Mouse (Mus musculus) urinary bladder, postnatal 36 days (tissue): Measurements from ENCODE around the gene Tsc22d1.

ENCODE experiments used
- DNase-seq, 2 experiments: peaks; one replicate each; pipeline ENCODE4 v3.0.0; 2022; ENCODE audit warnings: low spot score in 2 of 2, mixed read lengths in 1 of 2

Tsc22d1 gene

DNA sequence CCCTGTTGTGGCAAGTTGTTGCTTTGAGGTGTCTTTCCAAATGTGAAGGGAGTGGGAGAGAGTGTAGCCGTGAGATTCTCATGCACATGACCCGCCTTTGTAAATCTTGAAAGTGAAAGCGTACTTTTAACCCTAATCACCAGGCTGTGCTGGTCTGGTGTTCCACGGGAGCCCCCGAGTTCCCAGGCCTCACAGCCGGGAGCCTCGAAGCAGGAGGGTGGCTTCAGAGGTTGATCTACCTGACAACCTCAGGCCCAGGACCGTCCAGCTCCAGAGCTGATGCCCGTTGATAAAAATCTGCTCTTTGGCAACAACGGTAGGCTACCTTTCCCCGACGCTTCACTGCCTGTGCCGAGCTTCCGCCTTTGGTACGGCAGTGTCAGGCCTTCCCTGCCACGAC, 72.8 kb downstream of the Tsc22d1 start:
- no peak for DNase-seq

DNA sequence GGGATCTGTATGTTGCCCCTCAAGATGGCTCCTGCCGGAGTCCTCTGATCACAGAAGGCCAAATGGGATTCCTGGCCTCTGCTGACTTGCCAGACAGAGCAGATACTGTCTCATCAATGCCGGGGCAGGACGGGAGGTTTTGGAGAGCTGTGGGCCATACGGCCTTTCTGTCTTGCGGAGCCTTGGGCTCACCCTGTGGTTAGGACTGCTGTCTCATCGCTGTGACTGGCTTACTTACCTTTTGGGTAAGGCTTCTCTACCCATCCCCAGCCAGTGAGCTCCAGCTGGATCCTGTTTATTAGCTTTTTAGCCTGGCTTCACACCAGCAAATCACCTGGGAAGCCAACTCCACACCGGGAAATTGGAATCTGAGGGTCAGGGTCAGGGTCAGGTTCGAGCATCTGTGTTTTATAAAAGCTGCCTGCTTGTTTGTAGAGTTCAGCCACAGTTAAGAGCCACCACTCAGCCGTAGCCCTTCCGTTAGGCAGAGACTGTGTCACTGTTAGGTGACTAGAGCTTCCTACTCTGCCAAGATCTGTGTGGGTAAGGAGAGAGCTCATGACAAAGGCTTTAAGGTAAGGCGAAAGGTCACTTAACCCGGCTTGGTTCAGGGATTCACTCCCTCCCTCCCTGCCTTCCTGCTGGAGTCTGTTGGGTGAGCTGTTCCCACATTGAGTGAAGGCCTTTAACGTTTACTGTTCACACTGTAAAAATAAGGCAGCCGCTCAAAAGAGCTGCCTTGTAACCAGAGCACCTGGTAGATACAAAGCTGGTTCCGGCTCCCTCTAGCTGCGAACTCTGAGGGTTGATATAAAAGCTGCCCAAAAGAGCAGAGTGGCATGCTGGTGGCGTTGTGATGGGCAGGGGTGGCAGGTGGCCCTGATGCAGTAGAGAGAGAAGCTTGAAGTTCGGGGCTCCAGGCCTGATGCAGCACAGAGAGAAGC, 73.6 kb downstream of the Tsc22d1 start:
- no peak for DNase-seq

DNA sequence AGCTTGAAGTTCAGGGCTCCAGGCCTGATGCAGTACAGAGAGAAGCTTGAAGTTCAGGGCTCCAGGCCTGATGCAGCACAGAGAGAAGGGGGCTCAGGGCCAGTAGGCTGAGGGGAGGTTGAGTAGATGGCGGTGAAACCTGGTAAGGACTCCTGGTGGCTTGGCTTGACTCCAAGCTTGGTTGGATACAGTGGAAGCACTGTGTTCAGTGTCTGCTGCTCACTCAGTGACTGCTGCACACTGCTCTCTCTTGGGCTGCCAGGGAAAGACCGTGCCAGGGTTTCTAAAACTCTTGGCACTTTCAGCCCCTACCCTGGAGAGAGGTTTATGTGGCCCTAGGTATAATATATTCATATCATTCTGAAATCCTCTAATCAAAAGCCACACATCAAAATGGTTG, 74.4 kb downstream of the Tsc22d1 start:
- no peak for DNase-seq

DNA sequence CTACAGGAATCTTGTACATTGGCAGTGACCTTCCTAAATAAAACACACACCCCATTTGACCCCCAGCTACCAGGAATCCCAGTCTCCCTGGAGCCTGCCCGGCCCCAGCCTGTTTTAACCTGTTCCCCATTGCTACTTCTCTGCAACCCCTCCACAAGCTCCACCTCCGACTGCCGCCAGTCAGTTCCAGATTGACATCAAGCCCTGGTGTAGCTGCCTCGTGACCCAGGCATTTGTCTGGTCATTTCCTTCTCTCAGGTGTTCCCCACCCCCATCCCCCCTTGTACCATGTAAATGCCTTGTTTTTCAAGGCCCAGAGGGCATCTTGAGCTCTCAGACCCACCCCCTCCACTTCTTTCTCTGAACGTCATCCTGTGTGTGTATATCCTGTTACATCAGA, 80.3 kb downstream of the Tsc22d1 start:
- no peak for DNase-seq

DNA sequence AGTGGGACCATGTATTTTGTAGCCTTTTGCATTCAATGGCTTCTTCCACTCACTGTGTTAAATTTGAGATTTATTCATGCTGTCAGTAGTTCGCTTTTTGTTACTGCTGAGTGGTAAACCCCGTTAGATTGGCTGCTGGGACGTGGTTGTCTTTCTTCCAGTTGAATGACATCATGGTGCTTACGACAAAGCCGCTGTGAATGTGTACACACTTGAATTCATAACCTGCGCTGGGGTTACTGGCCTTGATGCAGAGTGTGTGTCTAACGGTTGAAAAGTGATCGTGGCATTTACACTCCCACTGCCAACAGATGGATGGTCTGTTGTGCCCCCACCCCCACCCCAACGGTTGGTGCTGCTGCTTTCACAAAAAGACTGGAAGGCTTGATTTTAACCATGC, 82.4 kb downstream of the Tsc22d1 start:
- no peak for DNase-seq

DNA sequence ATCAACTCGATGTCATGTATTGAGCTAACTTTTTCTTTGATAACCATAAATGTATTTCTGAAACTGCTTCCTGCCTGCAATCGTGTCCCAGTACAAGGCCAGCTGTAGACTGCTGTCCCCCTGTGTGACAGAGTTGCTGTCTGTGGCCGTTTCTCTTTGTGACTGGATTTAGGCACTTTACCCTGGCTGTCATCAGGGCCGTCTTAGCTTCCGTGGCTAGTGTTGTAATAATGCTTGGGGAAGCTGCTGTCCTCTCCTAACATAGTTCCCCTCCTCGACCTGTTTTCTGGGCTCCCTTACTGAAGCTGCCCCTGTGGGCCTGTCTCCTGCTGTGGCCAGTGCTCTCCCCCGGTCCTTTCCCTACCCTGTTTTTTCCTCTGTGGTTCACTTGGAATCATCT, 83.4 kb downstream of the Tsc22d1 start:
- DNase-seq: no peak

DNA sequence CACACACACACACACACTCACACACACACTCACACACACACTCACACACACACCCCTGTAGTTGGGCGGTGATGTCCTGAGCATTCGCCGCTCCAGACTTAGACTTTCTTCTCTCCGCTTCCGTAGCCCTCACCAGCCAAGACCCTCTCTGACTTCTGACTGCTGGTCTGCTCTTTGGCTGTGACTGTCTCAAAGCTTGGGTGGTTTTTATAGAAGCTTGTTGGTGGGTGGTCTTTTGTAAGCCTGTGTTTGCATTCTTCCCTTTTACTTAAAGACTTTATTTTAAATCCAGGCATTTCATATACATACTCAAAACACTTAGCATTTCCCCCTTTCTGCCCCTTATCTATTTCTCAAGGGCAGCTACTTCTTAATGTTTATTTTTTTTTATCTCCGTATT, 84.7 kb downstream of the Tsc22d1 start:
- DNase-seq: no peak

DNA sequence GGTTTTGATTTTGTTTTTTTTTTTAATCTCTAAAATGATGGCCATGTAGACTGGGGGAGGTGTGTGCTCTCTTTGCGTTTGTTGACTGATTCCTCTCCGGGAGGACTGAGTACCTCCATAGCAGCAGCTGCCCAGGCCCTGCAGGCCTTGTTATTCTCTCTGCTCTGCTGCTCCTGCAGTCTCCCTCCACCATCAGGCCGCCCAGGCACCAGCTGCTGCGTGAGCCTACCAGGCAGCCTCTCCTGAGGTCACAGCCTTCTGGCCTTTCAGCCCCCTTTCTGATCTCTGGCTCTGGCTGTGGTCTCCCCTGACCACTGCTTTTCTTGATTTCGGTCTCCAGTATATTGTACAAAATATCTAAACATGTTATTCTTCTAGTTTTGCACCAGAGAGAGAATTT, 85.3 kb downstream of the Tsc22d1 start:
- no peak for DNase-seq

DNA sequence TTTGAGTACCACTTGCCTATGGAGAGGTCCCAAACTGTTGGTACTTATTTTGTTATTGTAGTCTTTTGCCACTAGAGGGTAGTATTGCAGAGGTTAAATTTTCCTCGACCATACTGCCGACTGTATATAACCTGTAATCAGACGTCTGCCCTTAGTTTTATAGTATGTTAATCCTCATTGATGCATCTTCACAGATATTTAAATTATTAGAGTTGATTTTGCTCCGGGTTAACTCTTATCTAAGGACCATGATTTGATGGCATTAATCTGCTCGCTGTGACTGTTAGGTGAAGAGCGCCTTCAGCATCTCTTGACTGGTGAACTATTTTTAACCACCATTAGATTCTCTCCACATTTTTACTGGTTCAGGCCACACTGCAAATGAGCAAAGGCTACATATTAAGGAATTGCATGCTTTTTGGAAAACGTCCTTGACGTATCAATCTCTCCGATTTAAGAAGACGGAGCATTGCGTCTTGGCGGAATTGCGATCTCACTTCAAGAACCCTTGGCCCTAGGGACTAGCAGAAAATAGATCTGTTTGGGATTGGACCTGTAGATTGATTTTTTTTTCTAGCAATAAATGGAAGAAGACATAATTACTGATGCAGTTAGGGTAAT, 88.6 kb downstream of the Tsc22d1 start:
- no peak for DNase-seq

DNA sequence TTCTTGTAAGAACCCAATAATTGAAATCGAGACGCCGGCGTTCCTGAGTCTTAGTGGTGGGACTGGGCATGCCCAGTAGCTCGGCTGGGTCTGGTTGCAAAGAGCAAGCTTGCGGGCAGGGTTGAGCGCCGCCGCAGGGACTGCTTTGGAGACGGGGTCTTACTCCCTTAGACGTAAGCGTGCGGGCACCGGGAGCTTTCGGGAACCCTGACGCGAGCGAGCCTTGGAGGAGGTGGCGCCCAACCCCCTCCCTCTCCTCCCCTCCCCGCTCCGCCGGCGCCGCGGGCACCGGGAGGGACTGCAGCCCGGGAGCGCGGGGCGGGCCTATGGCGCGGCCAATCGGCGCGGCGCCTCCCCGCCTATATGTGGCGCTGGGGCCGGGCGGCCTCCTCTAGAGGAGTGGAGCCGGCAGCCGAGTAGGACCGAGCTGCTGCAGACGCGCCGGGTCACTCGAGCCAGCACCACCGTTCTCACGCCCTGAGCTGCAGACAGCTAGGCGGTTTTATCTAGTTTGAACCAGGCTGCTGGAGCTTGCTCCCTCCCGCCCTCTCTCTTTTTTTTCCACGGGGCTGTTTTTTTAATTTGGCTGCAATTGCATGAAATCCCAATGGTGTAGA, 89.5 kb downstream of the Tsc22d1 start:
- peak; percentile 93 to 94 for DNase-seq

DNA sequence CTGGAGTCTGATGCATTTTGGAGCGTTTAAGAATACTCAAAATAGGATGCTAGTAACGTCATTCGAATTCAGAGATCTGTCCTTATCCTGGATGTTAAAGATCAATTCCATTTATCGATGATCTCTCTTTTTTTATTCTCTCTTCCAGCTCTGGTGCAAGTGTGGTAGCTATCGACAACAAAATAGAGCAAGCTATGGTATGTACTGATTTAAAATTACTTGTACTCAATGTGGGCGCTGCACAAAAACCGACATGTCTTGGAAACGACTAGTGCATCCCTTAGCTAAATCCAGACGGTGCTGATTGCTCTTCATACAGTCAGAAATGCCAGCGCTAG, 90.3 kb downstream of the Tsc22d1 start:
- DNase-seq: no peak

DNA sequence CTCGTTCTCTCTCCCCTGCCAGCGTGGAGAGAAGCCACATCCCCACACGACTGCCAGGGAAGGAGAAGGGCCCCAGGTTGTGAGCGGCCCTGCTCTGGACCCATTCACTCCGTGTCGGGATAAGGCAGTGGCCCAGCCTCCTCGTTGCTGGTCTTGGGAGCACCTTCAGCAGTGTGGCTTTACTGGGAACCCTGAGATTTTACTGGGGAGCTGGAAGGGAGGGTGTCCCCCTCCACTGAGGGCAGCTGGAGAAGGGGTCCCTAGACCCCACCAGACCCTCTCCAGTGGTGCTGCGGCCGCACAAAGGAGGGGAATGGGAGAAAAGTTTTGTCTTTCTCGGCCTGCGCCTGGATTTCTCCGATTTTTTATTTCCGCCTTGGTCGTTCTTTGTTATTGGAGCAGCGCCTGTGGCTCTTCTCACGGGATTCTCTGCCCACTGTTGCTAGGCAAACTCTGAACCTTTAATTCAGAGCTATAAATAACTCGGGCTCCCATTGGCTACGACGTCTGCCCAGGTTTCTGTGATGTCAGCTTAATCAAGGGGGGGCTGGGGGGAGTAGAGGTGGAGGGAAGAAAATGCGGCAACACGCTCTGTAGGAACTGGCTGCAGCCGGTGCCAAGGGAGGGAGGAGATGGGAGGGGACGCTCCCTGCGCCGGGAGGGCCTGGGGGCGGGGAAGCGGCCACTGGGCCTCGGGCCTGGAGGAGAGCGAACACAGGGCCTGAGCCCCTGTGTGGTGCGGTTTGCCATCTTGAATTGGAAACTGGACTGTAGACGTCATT, 90.9 kb downstream of the Tsc22d1 start:
- peak; percentile 76 to 88 for DNase-seq

DNA sequence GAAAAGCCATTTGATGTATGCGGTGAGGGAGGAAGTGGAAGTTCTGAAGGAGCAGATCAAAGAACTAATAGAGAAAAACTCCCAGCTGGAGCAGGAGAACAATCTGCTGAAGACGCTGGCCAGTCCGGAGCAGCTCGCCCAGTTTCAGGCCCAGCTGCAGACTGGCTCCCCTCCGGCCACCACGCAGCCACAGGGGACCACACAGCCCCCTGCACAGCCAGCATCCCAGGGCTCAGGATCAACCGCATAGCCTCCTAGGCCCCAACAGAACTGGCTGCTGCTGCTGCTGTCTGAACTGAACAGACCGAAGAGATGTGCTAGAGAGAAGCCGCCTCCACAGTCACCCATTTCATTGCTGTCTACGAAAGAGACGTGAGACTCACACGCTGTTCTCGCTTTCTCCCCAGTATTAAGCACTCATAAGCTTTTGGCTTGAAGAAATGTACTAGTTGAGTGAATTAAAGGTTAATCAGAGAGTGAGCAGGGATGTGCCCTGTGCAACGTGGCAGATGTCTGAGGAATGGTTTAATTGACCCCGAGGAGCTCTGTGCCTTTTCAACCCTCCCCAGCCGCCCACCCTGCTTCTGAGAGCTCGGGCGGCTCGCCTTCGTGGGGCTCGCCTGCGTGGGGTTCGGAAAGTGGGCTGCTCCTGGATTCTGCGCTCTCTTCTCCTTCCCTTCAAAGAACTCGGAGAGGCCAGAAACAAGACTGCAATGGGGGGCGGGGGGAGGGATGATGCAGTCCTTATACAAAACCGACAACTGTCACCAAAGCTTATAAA, 91.9 kb downstream of the Tsc22d1 start:
- no peak for DNase-seq

DNA sequence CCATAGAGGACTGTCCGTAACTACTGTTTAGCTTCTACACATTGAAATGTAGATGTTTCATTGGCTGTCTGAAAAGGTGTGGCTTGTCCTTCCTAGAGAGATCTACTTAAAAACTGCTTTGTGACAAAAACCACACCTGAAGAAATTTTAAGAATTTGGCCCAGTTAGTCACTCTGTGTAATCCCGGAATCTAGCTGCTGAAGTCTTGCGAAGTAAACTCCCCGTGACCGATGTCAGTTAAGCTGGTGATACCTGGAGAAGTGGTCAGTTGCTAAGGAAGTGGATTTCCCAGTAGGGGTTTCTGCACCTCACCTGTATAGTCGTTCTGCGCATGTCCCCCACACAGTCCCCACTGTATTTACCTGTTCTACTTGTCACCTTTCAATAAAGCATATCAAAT, 92.6 kb downstream of the Tsc22d1 start:
- no peak for DNase-seq

DNA sequence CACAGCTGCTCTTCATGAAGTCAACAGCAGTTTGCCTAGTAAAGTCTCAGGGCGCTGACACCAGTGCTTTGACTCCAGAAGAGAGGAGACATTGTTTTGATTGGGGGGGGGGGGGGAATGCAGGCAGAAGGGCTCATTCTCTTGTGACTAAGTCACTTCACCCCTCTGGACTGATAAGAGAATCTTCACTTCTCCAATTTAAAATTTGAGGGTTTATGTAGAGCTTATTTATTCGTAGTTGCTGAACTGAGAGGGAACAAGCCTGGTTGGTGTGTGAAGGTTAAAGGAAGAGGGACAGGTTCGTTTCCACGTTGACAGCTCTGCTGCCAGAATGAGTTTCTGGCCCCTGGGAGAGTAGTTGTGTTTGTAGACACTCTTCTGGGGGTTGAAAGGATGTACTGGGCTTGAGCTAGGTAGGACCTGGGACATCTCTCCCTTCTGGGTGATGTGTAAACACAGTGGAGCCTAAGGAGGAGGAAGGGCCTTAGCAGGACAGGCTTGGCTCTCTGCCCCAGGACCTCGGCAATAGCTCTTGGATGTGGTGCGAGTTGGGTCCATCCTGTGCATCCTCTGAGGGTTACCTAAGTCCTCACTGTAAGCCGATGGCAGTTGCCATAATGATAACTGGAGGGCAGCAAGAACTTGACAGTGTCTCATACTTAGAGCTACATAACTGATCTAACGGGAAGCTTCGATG, 93.2 kb downstream of the Tsc22d1 start:
- no peak for DNase-seq

DNA sequence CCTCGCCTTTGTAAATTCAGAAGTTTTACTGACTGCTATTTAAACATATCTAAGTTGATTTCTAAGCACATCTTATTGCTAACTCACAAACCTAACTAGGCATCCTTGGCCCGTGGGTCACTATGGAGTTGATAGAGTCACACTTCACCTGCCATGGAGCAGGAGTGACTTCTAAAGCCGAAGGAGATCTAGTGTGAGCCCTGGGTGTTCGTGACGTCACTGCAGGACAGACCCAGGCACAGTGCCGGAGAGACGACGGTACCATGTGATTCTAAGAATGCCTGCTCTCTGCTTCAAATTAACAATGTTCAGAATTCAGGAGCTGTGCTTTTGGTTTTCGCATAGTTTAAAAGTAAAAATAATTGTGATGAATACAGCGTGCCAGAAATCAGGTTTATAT, 93.9 kb downstream of the Tsc22d1 start:
- no peak for DNase-seq

DNA sequence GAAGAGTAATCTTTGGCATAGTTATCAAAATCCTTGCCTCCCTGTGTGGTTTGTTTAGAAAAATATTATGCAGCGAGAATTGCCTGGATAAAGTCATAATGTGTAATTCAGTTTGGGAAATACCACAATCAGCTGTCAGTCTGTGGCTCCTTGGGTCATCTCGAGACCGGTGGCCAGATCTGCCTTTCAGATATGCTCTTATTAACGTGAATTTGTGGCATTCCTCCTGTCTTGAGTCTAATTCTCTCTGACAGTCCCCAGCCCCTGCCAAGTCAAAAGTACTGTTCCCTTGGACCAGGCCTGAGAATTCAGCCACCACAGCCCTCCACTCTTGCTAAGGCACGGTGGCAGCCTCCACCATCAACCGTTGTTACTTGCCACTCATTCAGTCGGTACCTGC, 97.2 kb downstream of the Tsc22d1 start:
- DNase-seq: no peak

DNA sequence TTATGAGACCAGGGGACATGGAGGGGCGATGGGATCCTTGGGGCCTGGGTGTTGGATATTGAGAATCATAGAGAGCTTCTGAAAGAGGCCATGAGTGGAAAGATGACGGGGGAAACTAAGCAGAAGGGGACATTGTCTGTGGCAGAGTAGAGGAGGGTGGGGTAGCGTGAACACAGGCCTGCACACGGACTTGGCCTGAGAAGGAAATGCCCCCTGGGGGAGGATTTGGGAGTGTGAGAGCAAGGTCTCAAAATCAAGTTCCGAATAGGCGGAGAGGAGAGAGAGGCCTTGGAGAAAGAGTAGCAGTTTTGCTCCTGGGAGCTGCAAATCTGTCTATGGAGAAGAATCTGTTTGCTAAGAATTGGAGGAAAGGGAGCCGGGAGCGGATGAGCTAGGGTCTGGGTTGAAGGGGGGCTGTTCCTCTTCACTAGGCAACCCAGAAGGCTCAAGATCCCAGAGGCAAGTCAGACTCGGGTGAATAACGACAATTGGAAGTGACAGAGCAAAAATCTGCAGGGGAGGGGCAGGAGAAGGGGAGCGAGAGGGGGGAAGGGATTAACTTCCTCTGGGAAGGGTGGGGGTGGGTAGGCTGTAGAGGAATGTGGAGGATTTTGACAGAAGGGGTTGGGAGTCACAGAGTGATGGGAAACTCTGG, 98.8 kb downstream of the Tsc22d1 start:
- no peak for DNase-seq

DNA sequence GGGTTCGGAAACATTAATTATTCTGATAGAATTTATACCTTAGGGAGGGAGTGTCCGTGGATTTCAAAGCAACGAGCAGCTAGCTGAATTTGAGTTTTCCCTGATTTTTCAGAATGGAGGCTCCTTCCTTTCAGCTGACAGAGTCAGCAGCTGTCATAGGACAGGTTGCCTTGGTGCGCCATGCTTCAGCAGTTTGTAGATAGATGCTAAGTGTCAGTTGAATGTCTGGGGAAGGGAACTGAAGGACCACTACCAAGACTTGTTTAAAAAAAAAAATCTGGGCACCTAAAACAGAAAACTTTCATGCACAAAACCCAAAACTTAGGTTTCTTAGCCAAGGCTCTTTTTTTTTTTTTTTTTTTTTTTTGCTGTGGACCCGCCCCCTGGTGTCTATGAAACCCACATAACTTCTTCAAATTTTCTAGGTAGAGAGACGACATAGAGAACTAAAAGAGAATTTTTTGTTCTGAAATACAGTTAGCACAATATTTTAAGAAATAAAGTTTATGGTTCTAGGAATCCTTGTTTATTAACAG, 99.4 kb downstream of the Tsc22d1 start:
- no peak for DNase-seq

DNA sequence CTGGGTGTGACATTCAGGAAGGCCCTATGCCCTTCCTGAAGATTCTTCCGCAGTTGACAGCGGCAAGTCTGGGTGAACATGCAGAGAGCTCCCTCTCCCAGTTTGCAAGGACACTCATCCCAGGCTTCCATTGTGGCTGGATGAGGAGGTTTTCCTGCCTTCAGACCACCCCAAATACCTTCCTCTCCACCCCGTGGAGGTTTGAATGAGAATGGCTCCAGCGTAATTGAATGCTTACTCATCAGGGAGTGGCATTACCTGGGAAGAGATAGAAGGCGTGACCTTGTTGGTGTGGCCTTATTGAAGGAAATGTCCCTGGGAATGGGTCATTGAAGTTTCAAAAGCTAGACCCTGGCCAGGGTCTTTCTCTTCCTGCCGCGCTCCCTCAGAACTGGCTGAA, 100.9 kb downstream of the Tsc22d1 start:
- DNase-seq: no peak
